Mouse (Mus musculus): ENCODE measurements at regions not wholly inside any gene's neighbourhood (a gene's known extent, or its start where the extent isn't known, plus 50 kb on each side); places are given as distances from the start of the nearest gene placed in this dataset.

- Histone ChIP-seq H3K79me2 (replicated peaks; ENCODE audit: control insufficient read depth, extremely low read depth, insufficient read depth, poor library complexity, severe bottlenecking) (no peaks in the 10 kb centered on the region), H3K27ac (ENCODE audit: insufficient read depth, low read depth) (no peak overlapping the region), H3K4me1 (ENCODE audit: control insufficient read depth in 1 of 2, insufficient read depth in 2 of 2) (no peaks in the 10 kb centered on the region), H3K4me2 (ENCODE audit: insufficient read depth, low read depth, poor library complexity, severe bottlenecking) (no peak overlapping the region), H3K27me3 (replicated peaks) (no peaks in the 10 kb centered on the region), H3K9me3 (replicated peaks; ENCODE audit: low read length) (no peaks in the 10 kb centered on the region), H3K9ac (ENCODE audit: insufficient read depth, low read depth) (no peak overlapping the region), H3K36me3 (replicated peaks in 1 of 2; ENCODE audit: control insufficient read depth in 1 of 2, insufficient read depth in 1 of 2, low read length in 1 of 2) (no peaks in the 10 kb centered on the region), H3K4me3 (replicated peaks in 1 of 3; ENCODE audit: low read depth in 2 of 3, low read length in 2 of 3, poor library complexity in 1 of 3) (no peak overlapping the region)
- in situ Hi-C loops (cut with MboI; ENCODE audit: low pct_ligation_motif_present, low pct_unique_long_range_greater_than_20kb, low sequenced_read_pairs) = no loop called here
- DNase-seq (ENCODE audit: extremely low read depth) = no peak
- dilution Hi-C loops (cut with MboI; ENCODE audit: extremely low pct_ligation_motif_present, extremely low pct_unique_long_range_greater_than_20kb, low sequenced_read_pairs) = no loop called here
- no peak for TF ChIP-seq POLR2AphosphoS2 (IDR thresholded peaks at IDR 0.05; ENCODE audit: low read depth, low read length)
- TF ChIP-seq MEF2A (IDR thresholded peaks at IDR 0.05; ENCODE audit: borderline replicate concordance, low read depth, low read length) = no peak
- TF ChIP-seq CHD2 (IDR thresholded peaks at IDR 0.05; ENCODE audit: low read length) = no peak
- TF ChIP-seq PAX5 (IDR thresholded peaks at IDR 0.05; ENCODE audit: low read length) = no peak
- no peak for TF ChIP-seq ZKSCAN1 (IDR thresholded peaks at IDR 0.05; ENCODE audit: borderline replicate concordance, low read depth, low read length)
- TF ChIP-seq EP300 (IDR thresholded peaks at IDR 0.05; ENCODE audit: low read length) = no peak
- TF ChIP-seq USF1 (IDR thresholded peaks at IDR 0.05; ENCODE audit: low read depth, low read length) = no peak
Observed at GRCm38 (mm10) chr1:177605353-177605969, 124.2 kb upstream of the 1700016C15Rik start.

GRCm38 (mm10) chr1:177607565-177607964, 122.0 kb upstream of the 1700016C15Rik start:
- H3K27me3 ChIP-seq (replicated peaks) = no peaks in the 10 kb centered on the region
- H3K4me2 ChIP-seq (ENCODE audit: insufficient read depth, low read depth, poor library complexity, severe bottlenecking) = no peak overlapping the region
- H3K27ac ChIP-seq (ENCODE audit: insufficient read depth, low read depth) = no peak overlapping the region
- no peaks in the 10 kb centered on the region for H3K36me3 ChIP-seq (replicated peaks in 1 of 2; ENCODE audit: control insufficient read depth in 1 of 2, insufficient read depth in 1 of 2, low read length in 1 of 2)
- DNase-seq (ENCODE audit: extremely low read depth) = no peak
- no peak for TF ChIP-seq ETS1 (conservative IDR thresholded peaks at IDR 0.05; ENCODE audit: low read depth, low read length)
- no peak for TF ChIP-seq UBTF (IDR thresholded peaks at IDR 0.05; ENCODE audit: low read depth, low read length)
- no peak for TF ChIP-seq POLR2A (IDR thresholded peaks at IDR 0.05; ENCODE audit: low read depth, low read length)
- no peak for TF ChIP-seq E2F4 (IDR thresholded peaks at IDR 0.05; ENCODE audit: insufficient replicate concordance, low read depth, low read length)
- no peak for TF ChIP-seq NELFE (IDR thresholded peaks at IDR 0.05; ENCODE audit: low read depth, low read length)
- TF ChIP-seq CHD2 (IDR thresholded peaks at IDR 0.05; ENCODE audit: low read length) = no peak
- TF ChIP-seq TBP (conservative IDR thresholded peaks at IDR 0.05; ENCODE audit: low read depth, low read length) = no peak
- no peak for TF ChIP-seq RAD21 (IDR thresholded peaks at IDR 0.05; ENCODE audit: low read depth, low read length)
- TF ChIP-seq JUN (IDR thresholded peaks at IDR 0.05; ENCODE audit: insufficient read depth, low read depth, low read length) = no peak
- no peak for TF ChIP-seq JUND (conservative IDR thresholded peaks at IDR 0.05; ENCODE audit: low read depth, low read length)
- no peak for TF ChIP-seq RCOR1 (conservative IDR thresholded peaks at IDR 0.05; ENCODE audit: low read depth, low read length)
- no peak for TF ChIP-seq PAX5 (IDR thresholded peaks at IDR 0.05; ENCODE audit: low read length)
- no peak for TF ChIP-seq MYC (IDR thresholded peaks at IDR 0.05; ENCODE audit: low read depth, low read length)
- no peak for TF ChIP-seq EP300 (IDR thresholded peaks at IDR 0.05; ENCODE audit: low read length)
- TF ChIP-seq BHLHE40 (IDR thresholded peaks at IDR 0.05; ENCODE audit: low read depth, low read length) = no peak
- dilution Hi-C loops (cut with MboI; ENCODE audit: extremely low pct_ligation_motif_present, extremely low pct_unique_long_range_greater_than_20kb, low sequenced_read_pairs) = no loop called here
- no peaks in the 10 kb centered on the region for H3K79me2 ChIP-seq (replicated peaks; ENCODE audit: control insufficient read depth, extremely low read depth, insufficient read depth, poor library complexity, severe bottlenecking)
- H3K9ac ChIP-seq (ENCODE audit: insufficient read depth, low read depth) = no peak overlapping the region
- H3K4me1 ChIP-seq (ENCODE audit: control insufficient read depth in 1 of 2, insufficient read depth in 2 of 2) = no peaks in the 10 kb centered on the region
- H3K9me3 ChIP-seq (replicated peaks; ENCODE audit: low read length) = no peaks in the 10 kb centered on the region
- no peak overlapping the region for H3K4me3 ChIP-seq (replicated peaks in 1 of 3; ENCODE audit: low read depth in 2 of 3, low read length in 2 of 3, poor library complexity in 1 of 3)
- in situ Hi-C loops (cut with MboI; ENCODE audit: low pct_ligation_motif_present, low pct_unique_long_range_greater_than_20kb, low sequenced_read_pairs) = no loop called here

All from CH12.LX (cell line).